Mouse (Mus musculus) layer of hippocampus, postnatal 25 days (tissue): ENCODE results near the gene D630045J12Rik. TPM values are rescaled to one million over a fixed set of nuclear protein-coding genes. Genes with fewer than 3 reads are reported as not detected.
A peak's percentile ranks its signal among the peaks of the same experiment; 100 is the strongest.

Experiments used
- DNase-seq, 2 experiments: peaks; one replicate each; pipeline ENCODE4 v3.0.0; 2022; ENCODE audit warnings: mixed read lengths in 2 of 2, low spot score in 1 of 2; ENCODE audit errors: extremely low spot score in 1 of 2
- total RNA-seq, 2 experiments: library from RNA; stranded (reverse); gene quantifications; 2 replicates each; pipeline ENCODE4 v1.2.3; 2021

D630045J12Rik gene
- total RNA-seq, 2 experiments from 2014 or later: 33.2 to 43.0 TPM

GRCm38 (mm10) chr6:38145463-38146065, 108.2 kb downstream of the D630045J12Rik start:
- peak in 1 of 2 experiments; percentile 39 for DNase-seq

- DNase-seq: no peak
Observed at GRCm38 (mm10) chr6:38144161-38144998, 109.4 kb downstream of the D630045J12Rik start.

- DNase-seq: no peak
Observed at GRCm38 (mm10) chr6:38140402-38140801, 113.4 kb downstream of the D630045J12Rik start.

- DNase-seq: no peak
Observed at GRCm38 (mm10) chr6:38139086-38139485, 114.7 kb downstream of the D630045J12Rik start.

- DNase-seq: peak; percentile 40 to 61
Observed at GRCm38 (mm10) chr6:38134806-38135559, 118.8 kb downstream of the D630045J12Rik start.

GRCm38 (mm10) chr6:38131801-38132231, 122.0 kb downstream of the D630045J12Rik start:
- DNase-seq: no peak

- DNase-seq: no peak
Observed at GRCm38 (mm10) chr6:38129883-38130282, 123.9 kb downstream of the D630045J12Rik start.

GRCm38 (mm10) chr6:38128115-38128514, 125.7 kb downstream of the D630045J12Rik start:
- no peak for DNase-seq

GRCm38 (mm10) chr6:38125462-38125861, 128.3 kb downstream of the D630045J12Rik start:
- DNase-seq: no peak

- DNase-seq: no peak
Observed at GRCm38 (mm10) chr6:38124882-38125281, 128.9 kb downstream of the D630045J12Rik start.

GRCm38 (mm10) chr6:38124207-38124835, 129.5 kb downstream of the D630045J12Rik start, which contains the start of gene Atp6v0a4:
Gene Atp6v0a4, minus strand, starts transcription at chr6:38124586.
- no peak for DNase-seq

GRCm38 (mm10) chr6:38123471-38124206, 130.2 kb downstream of the D630045J12Rik start:
- DNase-seq: no peak

GRCm38 (mm10) chr6:38122791-38123190, 131.0 kb downstream of the D630045J12Rik start:
- no peak for DNase-seq

- DNase-seq: no peak
Observed at GRCm38 (mm10) chr6:38121843-38122242, 132.0 kb downstream of the D630045J12Rik start.

GRCm38 (mm10) chr6:38120681-38121371, 133.0 kb downstream of the D630045J12Rik start:
- no peak for DNase-seq

- no peak for DNase-seq
Observed at GRCm38 (mm10) chr6:38118341-38118740, 135.5 kb downstream of the D630045J12Rik start.

GRCm38 (mm10) chr6:38116107-38116770, 137.6 kb downstream of the D630045J12Rik start:
- DNase-seq: no peak

- DNase-seq: no peak
Observed at GRCm38 (mm10) chr6:38110859-38111258, 142.9 kb downstream of the D630045J12Rik start.

GRCm38 (mm10) chr6:38109871-38110270, 143.9 kb downstream of the D630045J12Rik start:
- no peak for DNase-seq
